28 mouse cellular contexts compared by ENCODE assay signal in the genomic region with DNA sequence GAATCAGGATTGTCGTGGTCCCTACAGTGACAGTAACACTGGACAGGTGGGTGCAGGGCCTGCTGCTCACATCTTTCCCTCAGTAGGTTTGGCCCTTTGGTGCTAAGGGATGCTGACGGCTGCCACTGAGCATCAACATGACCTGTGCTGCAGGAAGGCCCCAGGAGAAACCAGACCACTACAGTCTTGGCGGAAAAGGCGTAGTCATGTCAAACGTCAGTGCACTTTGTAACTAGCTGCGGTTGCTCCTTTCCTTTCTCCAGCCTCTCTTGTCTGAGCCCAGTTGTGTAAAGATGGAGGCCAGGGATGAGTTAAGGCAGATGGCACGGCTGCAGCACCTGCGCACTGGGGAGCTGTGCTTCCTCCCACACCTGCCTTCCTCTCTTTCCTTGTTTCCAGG. TPM values are rescaled to one million over a fixed set of nuclear protein-coding genes. Genes with fewer than 3 reads are reported as not detected.
DNase-seq lines count a peak whose midpoint lies in the region; TF ChIP-seq lines count a peak whose summit lies in the region.
"Had no signal": no experiment of that assay in that cellular context is flagged by ENCODE, and none has a peak within 500 bp of the region (broad histone marks: within the 10 kb centered on the region; RNA-seq: fewer than 3 reads in every experiment).

No protein-coding gene starts in this region.

- WGBS in spleen, adult 2 months: 67% methylated on average over 8 of the region's 8 CpGs

- DNase-seq in spleen, adult 2 months (ENCODE audit: low read depth in 1 of 2, low spot score in 2 of 2): no peak
- DNase-seq in spleen, postnatal 4 days (ENCODE audit: low spot score in 2 of 2): no peak
- DNase-seq in thymus, postnatal 4 days: peak; percentile 34
- no peak for DNase-seq in thymus, postnatal 25 days
- peak; percentile 74 for DNase-seq in induced T-regulatory cell, adult 2 months (ENCODE audit: low read depth)
- no peak for DNase-seq in gastrocnemius, postnatal 10 days
- DNase-seq: adrenal gland, adult 8-10 months; adrenal gland, postnatal 36 days; cerebellum, adult 11 months; cerebellum, adult 8-10 months; cerebellum, postnatal 14 days; embryo, embryonic 11 days; gastrocnemius, adult 2 months; gastrocnemius, postnatal 36 days; heart, adult 11 months; heart, postnatal 10 days had no signal

- no peak for TF ChIP-seq CTCF in spleen, adult 2 months (IDR thresholded peaks at IDR 0.05; ENCODE audit: extremely low read depth, insufficient read depth, insufficient read length, insufficient replicate concordance)

- no peaks in the 10 kb centered on the region for H3K27me3 ChIP-seq in spleen, adult 2 months (ENCODE audit: control insufficient read depth, insufficient read depth, low read length)
- H3K27me3 ChIP-seq: embryonic facial prominence, embryonic 15.5 days; hindbrain, embryonic 13.5 days had no signal

- TF ChIP-seq POLR2A in spleen, adult 2 months (IDR thresholded peaks at IDR 0.05; ENCODE audit: low read depth, low read length): no peak

- peak overlapping the region; percentile 30; the same call in 1 of the 2 replicates for H3K27ac ChIP-seq in spleen, adult 2 months (ENCODE audit: insufficient read depth, low read length)
- H3K27ac ChIP-seq: embryonic facial prominence, embryonic 15.5 days; forebrain, embryonic 10.5 days; gastrocnemius, adult 2 months; hindbrain, embryonic 13.5 days; hindbrain, postnatal 0 days had no signal

- peaks cover 32% of the 10 kb centered on the region; the same call in 1 of the 2 replicates for H3K4me1 ChIP-seq in spleen, adult 2 months (ENCODE audit: control insufficient read depth, insufficient read depth, insufficient read length)
- H3K4me1 ChIP-seq: embryonic facial prominence, embryonic 15.5 days; forebrain, embryonic 10.5 days; hindbrain, embryonic 13.5 days had no signal

- no peaks in the 10 kb centered on the region for H3K36me3 ChIP-seq in spleen, adult 2 months (ENCODE audit: control insufficient read depth, insufficient read depth, low read length)
- H3K36me3 ChIP-seq: embryonic facial prominence, embryonic 15.5 days; forebrain, embryonic 10.5 days; hindbrain, embryonic 13.5 days had no signal

- H3K4me3 ChIP-seq in spleen, adult 2 months (ENCODE audit: extremely low read depth, insufficient read depth, insufficient read length): no peak overlapping the region
- H3K4me3 ChIP-seq: embryonic facial prominence, embryonic 15.5 days; erythroblast, embryonic 14.5 days; forebrain, embryonic 10.5 days; gastrocnemius, adult 2 months; hindbrain, embryonic 13.5 days had no signal

RNA-seq across cellular contexts. Expression of a gene that starts 14.3 kb away (rescaled TPM):
- 9.8 and 11.5 TPM in 2 replicates for polyA plus RNA-seq in spleen, adult 2 months (2012; rRNA removed)
- under 1 TPM; 0.14 to 0.18 TPM for total RNA-seq in gastrocnemius, postnatal 10 days (2021)
- total RNA-seq: ES-E14; gastrocnemius, adult 2 months; hindbrain, postnatal 0 days had no signal
- polyA plus RNA-seq: embryonic facial prominence, embryonic 11.5 days; forebrain, embryonic 10.5 days; forebrain, embryonic 14.5 days; heart, embryonic 14.5 days; hindbrain, embryonic 13.5 days had no signal

RNA-seq across cellular contexts. Expression of a gene that starts 21.3 kb away (rescaled TPM):
- 0.69 and 1.2 TPM in 2 replicates for polyA plus RNA-seq in spleen, adult 2 months (2012; rRNA removed)
- not detected for total RNA-seq in gastrocnemius, postnatal 10 days (2021)
- total RNA-seq: adrenal gland, adult 8-10 months; adrenal gland, postnatal 36 days; common myeloid progenitor, adult 5-6 weeks; ES-E14; gastrocnemius, adult 2 months; gastrocnemius, postnatal 36 days; heart, postnatal 10 days; hematopoietic stem cell, adult 5-6 weeks; hindbrain, postnatal 0 days had no signal
- polyA plus RNA-seq: brain, embryonic 14.5 days; embryonic facial prominence, embryonic 11.5 days; embryonic facial prominence, embryonic 15.5 days; erythroblast, embryonic 14.5 days; forebrain, embryonic 10.5 days; forebrain, embryonic 14.5 days; heart, embryonic 14.5 days; hindbrain, embryonic 13.5 days; hindbrain, postnatal 0 days had no signal

Comparison
In these comparisons a context has a peak if more than half of its experiments do, and no peak if none do; other contexts are left out.
1. DNase-seq: peak in thymus, postnatal 4 days (single experiment) and induced T-regulatory cell, adult 2 months (single experiment); none in spleen, adult 2 months (0 of 2), spleen, postnatal 4 days (0 of 2), thymus, postnatal 25 days (single experiment) and gastrocnemius, postnatal 10 days (single experiment).